Mouse (Mus musculus): Measurements from ENCODE around the gene Alox15. TPM values are rescaled to one million over a fixed set of nuclear protein-coding genes. Genes with fewer than 3 reads are reported as not detected.

The Alox15 gene
- polyA plus RNA-seq, 1 experiment from 2014 or later = 1.0 TPM

DNA sequence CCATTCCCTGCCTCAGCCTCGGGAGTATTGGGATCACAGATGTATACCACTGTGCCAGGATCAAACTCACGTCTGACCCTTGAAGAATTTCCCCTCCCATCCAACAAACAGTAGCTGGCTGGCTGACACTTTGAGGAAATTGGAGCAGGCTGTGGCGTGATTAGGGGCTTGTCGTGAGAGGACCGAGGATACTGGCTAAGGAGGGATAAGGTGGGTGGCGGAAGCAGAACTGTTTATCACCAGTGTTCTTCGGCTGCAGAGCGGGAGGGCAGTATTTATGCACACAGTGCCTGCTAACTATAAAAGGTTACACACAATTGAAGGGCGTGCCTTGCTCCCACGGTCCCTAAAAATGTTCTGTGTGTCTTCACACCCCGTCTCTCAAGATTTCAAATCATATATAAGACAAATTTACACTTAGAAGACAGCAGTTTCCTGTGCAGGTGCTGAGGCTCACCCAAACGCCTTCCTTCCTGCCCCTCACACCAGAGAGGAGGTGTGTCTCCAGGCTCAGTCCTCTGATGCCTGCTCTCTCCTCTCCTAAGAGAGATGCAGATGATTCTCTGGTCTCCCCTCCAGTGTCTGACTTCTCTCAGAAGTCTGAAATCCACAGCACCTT is 53.9 kb downstream of the Alox15 start:
- Histone ChIP-seq H3K27me3 (replicated peaks; ENCODE audit: control insufficient read depth, insufficient read depth, low read length) (no peaks in the 10 kb centered on the region), H3K9me3 (ENCODE audit: control insufficient read depth, low read length) (no peaks in the 10 kb centered on the region; the same call in 1 of the 2 replicates), H3K4me3 (ENCODE audit: low read depth, low read length) (no peak overlapping the region), H3K9ac (ENCODE audit: low read depth, low read length) (0 out of 2 replicates have a peak overlapping the region, but pooled peaks have one; percentile 5), H3K27ac (ENCODE audit: low read depth, low read length) (peak overlapping the region; percentile 53), H3K4me2 (peak overlapping the region; percentile 45), H3K36me3 (ENCODE audit: control insufficient read depth, insufficient read depth, low read length) (no peaks in the 10 kb centered on the region), H3K4me1 (replicated peaks; ENCODE audit: control insufficient read depth, insufficient read depth, low read length) (peaks cover 10% of the 10 kb centered on the region)
- peak; percentile 58 for ATAC-seq (replicated peaks; ENCODE audit: low FRiP score)
- no peak for DNase-seq (ENCODE audit: low spot score)
- WGBS = 23% methylated on average over 12 of the region's 12 CpGs

DNA sequence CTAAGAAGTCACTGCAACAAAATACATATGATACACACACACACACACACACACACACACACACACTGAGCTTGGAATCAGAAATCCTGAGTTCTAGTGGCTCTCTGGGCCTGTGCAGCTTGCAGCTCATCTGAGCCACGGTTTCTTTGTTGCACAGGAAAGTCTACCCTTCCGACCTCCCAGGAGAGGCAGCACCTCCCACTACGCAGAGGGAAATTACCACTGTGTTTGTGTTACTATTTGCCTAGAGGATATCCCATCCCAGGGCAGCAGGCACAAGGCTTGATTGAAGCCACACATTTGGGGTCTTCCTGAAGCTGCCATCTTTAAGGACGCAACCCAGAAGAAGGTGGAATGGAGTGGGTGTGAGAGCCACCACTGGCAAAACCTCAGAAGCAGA is 54.4 kb downstream of the Alox15 start:
- Histone ChIP-seq H3K9me3 (ENCODE audit: control insufficient read depth, low read length) (no peaks in the 10 kb centered on the region; the same call in 1 of the 2 replicates), H3K4me3 (ENCODE audit: low read depth, low read length) (no peak overlapping the region), H3K36me3 (ENCODE audit: control insufficient read depth, insufficient read depth, low read length) (no peaks in the 10 kb centered on the region), H3K27me3 (replicated peaks; ENCODE audit: control insufficient read depth, insufficient read depth, low read length) (no peaks in the 10 kb centered on the region), H3K9ac (ENCODE audit: low read depth, low read length) (no peak overlapping the region), H3K4me1 (replicated peaks; ENCODE audit: control insufficient read depth, insufficient read depth, low read length) (peaks cover 10% of the 10 kb centered on the region), H3K27ac (ENCODE audit: low read depth, low read length) (peak overlapping the region; percentile 53), H3K4me2 (peak overlapping the region; percentile 45)
- no peak for DNase-seq (ENCODE audit: low spot score)
- 39% methylated on average over 4 of the region's 4 CpGs for WGBS
- no peak for ATAC-seq (replicated peaks; ENCODE audit: low FRiP score)

Other genes starting within 250 kb of the Alox15 start
- gene Mgl2, start 221.7 kb downstream of the Alox15 start, polyA plus RNA-seq (2014; fragmentation: Nextera tagmentation; extraction: Ambion mirVana) = 0.63 and 1.5 TPM in 2 replicates
- gene Clec10a, start 195.8 kb downstream of the Alox15 start, polyA plus RNA-seq (2014; fragmentation: Nextera tagmentation; extraction: Ambion mirVana) = 0.41 and 0.53 TPM in 2 replicates
- 0.75 and 0.81 TPM in 2 replicates for gene Slc16a11, start 139.3 kb downstream of the Alox15 start, polyA plus RNA-seq (2014; fragmentation: Nextera tagmentation; extraction: Ambion mirVana)
- gene Slc16a13, start 131.0 kb downstream of the Alox15 start, polyA plus RNA-seq (2014; fragmentation: Nextera tagmentation; extraction: Ambion mirVana) = 9.1 and 10.1 TPM in 2 replicates
- 6.8 and 7.3 TPM in 2 replicates for gene Bcl6b, start 122.2 kb downstream of the Alox15 start, polyA plus RNA-seq (2014; fragmentation: Nextera tagmentation; extraction: Ambion mirVana)
- 138 and 140 TPM in 2 replicates for gene 0610010K14Rik, start 114.1 kb downstream of the Alox15 start, polyA plus RNA-seq (2014; fragmentation: Nextera tagmentation; extraction: Ambion mirVana)
- 7.6 and 9.6 TPM in 2 replicates for gene Gm21988, start 112.2 kb downstream of the Alox15 start, polyA plus RNA-seq (2014; fragmentation: Nextera tagmentation; extraction: Ambion mirVana)
- 184 and 188 TPM in 2 replicates for gene Rnasek, start 112.2 kb downstream of the Alox15 start, polyA plus RNA-seq (2014; fragmentation: Nextera tagmentation; extraction: Ambion mirVana)
- gene Alox12, start 96.7 kb downstream of the Alox15 start, polyA plus RNA-seq (2014; fragmentation: Nextera tagmentation; extraction: Ambion mirVana) = 21.5 and 22.5 TPM in 2 replicates
- gene Alox12e, start 29.4 kb downstream of the Alox15 start, polyA plus RNA-seq (2014; fragmentation: Nextera tagmentation; extraction: Ambion mirVana) = 0.29 TPM in 1 of 2 replicates, not detected in the other
- gene Pelp1, start 58.0 kb upstream of the Alox15 start, polyA plus RNA-seq (2014; fragmentation: Nextera tagmentation; extraction: Ambion mirVana) = 48.5 and 51.2 TPM in 2 replicates
- 31.5 and 35.9 TPM in 2 replicates for gene Arrb2, start 80.6 kb upstream of the Alox15 start, polyA plus RNA-seq (2014; fragmentation: Nextera tagmentation; extraction: Ambion mirVana)
- 33.8 and 36.2 TPM in 2 replicates for gene Med11, start 99.9 kb upstream of the Alox15 start, polyA plus RNA-seq (2014; fragmentation: Nextera tagmentation; extraction: Ambion mirVana)
- 0.19 and 0.58 TPM in 2 replicates for gene Zmynd15, start 107.4 kb upstream of the Alox15 start, polyA plus RNA-seq (2014; fragmentation: Nextera tagmentation; extraction: Ambion mirVana)
- gene Cxcl16, start 108.0 kb upstream of the Alox15 start, polyA plus RNA-seq (2014; fragmentation: Nextera tagmentation; extraction: Ambion mirVana) = 0.91 and 1.6 TPM in 2 replicates
- gene Tm4sf5, start 153.2 kb upstream of the Alox15 start, polyA plus RNA-seq (2014; fragmentation: Nextera tagmentation; extraction: Ambion mirVana) = 5.5 TPM in 2 replicates
- 0.39 and 0.80 TPM in 2 replicates for gene Vmo1, start 162.6 kb upstream of the Alox15 start, polyA plus RNA-seq (2014; fragmentation: Nextera tagmentation; extraction: Ambion mirVana)
- gene Gltpd2, start 167.2 kb upstream of the Alox15 start, polyA plus RNA-seq (2014; fragmentation: Nextera tagmentation; extraction: Ambion mirVana) = 20.2 and 20.5 TPM in 2 replicates
- 619 and 649 TPM in 2 replicates for gene Psmb6, start 173.3 kb upstream of the Alox15 start, polyA plus RNA-seq (2014; fragmentation: Nextera tagmentation; extraction: Ambion mirVana)
- not detected in 2 replicates for gene Gm40193, start 180.9 kb upstream of the Alox15 start, polyA plus RNA-seq (2014; fragmentation: Nextera tagmentation; extraction: Ambion mirVana)
- 2.7 and 3.4 TPM in 2 replicates for gene Pld2, start 188.0 kb upstream of the Alox15 start, polyA plus RNA-seq (2014; fragmentation: Nextera tagmentation; extraction: Ambion mirVana)
- 15.6 and 16.0 TPM in 2 replicates for gene Mink1, start 210.8 kb upstream of the Alox15 start, polyA plus RNA-seq (2014; fragmentation: Nextera tagmentation; extraction: Ambion mirVana)